Mouse (Mus musculus) heart, embryonic 15.5 days (tissue): ENCODE data around the gene Olfr1393. TPM values are rescaled to one million over a fixed set of nuclear protein-coding genes. Genes with fewer than 3 reads are reported as not detected.
"Not testable (repeated sequence)": the region's sequence is repeated elsewhere in the genome, so short reads cannot be mapped to it uniquely, and the experiment has no call there.

Experiments
- ATAC-seq: fragments of 200-750 bp; cut with Nextera tagmentation; replicated peaks from 2 replicates; pipeline ENCODE4 v1.8.0; 2017; ENCODE audit warnings: low read depth, moderate TSS enrichment; ENCODE audit not compliant: insufficient number of reproducible peaks, insufficient read depth, low FRiP score
- H3K27ac ChIP-seq: fragments of 300-500 bp; sonication (generic); 2 replicates; pipeline ENCODE4 v1.5.1; 2015; ENCODE audit warnings: mild to moderate bottlenecking, inconsistent platforms
- H3K27me3 ChIP-seq: fragments of 300-500 bp; sonication (generic); 2 replicates; pipeline ENCODE4 v1.6.1; 2015; ENCODE audit warnings: inconsistent platforms
- H3K36me3 ChIP-seq: fragments of 300-500 bp; sonication (generic); 2 replicates; pipeline ENCODE4 v1.6.1; 2015; ENCODE audit warnings: mild to moderate bottlenecking, inconsistent platforms
- H3K4me1 ChIP-seq: fragments of 300-500 bp; sonication (generic); replicated peaks from 2 replicates; pipeline ENCODE4 v1.6.1; 2015; ENCODE audit warnings: inconsistent platforms
- H3K4me2 ChIP-seq: fragments of 300-500 bp; sonication (generic); 2 replicates; pipeline ENCODE4 v1.6.1; 2015; ENCODE audit warnings: inconsistent platforms, mild to moderate bottlenecking, moderate library complexity
- H3K4me3 ChIP-seq: fragments of 300-500 bp; sonication (generic); 2 replicates; pipeline ENCODE4 v1.5.1; 2015; ENCODE audit warnings: mild to moderate bottlenecking, inconsistent platforms
- H3K9ac ChIP-seq: fragments of 300-500 bp; sonication (generic); 2 replicates; pipeline ENCODE4 v1.6.1; 2015; ENCODE audit warnings: mild to moderate bottlenecking, inconsistent platforms
- H3K9me3 ChIP-seq: fragments of 300-500 bp; sonication (generic); replicated peaks from 2 replicates; pipeline ENCODE4 v1.6.1; 2016; ENCODE audit warnings: inconsistent platforms
- WGBS: fragments of 180-500 bp; shearing (Covaris S2); methylation state at CpG from one replicate; pipeline ENCODE4 v1.1.7; 2015; ENCODE audit warnings: mixed read lengths; 5-methylcytosine and 5-hydroxymethylcytosine counted together
- polyA plus RNA-seq: library from polyadenylated mRNA; unstranded; fragments of >200 nt; fragmentation: Nextera tagmentation; extraction: Ambion mirVana; gene quantifications from 2 replicates; pipeline ENCODE4 v1.2.1, GENCODE M21; 2015

The Olfr1393 gene
- polyA plus RNA-seq, 1 experiment from 2014 or later = not detected

DNA sequence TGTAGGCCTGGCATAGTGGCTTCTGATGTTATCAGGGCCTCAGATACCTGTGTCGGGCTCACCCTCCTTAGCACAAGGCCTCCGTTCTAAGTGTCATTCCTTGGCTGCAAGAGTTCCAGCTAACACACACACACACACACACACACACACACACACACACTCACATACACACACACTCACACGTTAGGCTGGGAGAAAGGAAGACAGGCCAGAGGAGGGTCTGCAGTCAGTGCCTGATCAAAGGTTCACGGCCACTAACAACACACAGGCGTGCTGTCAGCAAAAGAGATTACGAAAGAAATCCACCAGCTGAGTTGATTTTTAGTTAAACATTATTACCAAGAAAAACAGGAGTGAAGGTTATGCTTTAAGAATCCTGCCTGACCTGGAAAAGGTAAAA lies 11.4 kb upstream of the Olfr1393 start:
- WGBS = 42% methylated on average over 6 of the region's 6 CpGs
- peak overlapping the region; percentile 62 for H3K27ac ChIP-seq
- no peak for ATAC-seq
- no peak overlapping the region for H3K9ac ChIP-seq
- H3K4me1 ChIP-seq = peaks cover 17% of the 10 kb centered on the region
- H3K36me3 ChIP-seq = peaks cover 16% of the 10 kb centered on the region; the same call in 1 of the 2 replicates
- no peaks in the 10 kb centered on the region for H3K27me3 ChIP-seq
- no peak overlapping the region for H3K4me3 ChIP-seq
- no peaks in the 10 kb centered on the region for H3K9me3 ChIP-seq
- H3K4me2 ChIP-seq = no peak overlapping the region

DNA sequence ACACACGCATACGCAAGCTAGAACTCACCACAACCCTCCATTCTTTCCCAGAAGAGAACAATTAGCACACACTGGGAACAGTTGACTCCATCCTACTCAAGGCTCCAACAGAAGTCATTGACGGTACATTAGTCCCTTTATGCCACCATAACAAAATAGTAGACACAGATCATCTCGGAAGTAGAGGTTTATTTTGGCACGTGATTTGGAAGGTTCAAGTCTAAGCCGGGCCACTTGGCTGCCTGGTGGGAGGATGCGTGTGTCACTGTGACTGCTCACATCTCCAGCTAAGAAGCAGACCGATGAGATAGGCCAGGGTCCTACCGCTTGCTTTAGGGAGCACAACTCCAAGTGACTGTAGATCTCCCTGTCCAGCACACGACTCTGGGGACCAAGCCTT lies 10.8 kb upstream of the Olfr1393 start:
- peaks cover 9% of the 10 kb centered on the region; the same call in 1 of the 2 replicates for H3K36me3 ChIP-seq
- peaks cover 17% of the 10 kb centered on the region for H3K4me1 ChIP-seq
- WGBS = 66% methylated on average over 10 of the region's 10 CpGs
- H3K27me3 ChIP-seq = no peaks in the 10 kb centered on the region
- H3K9me3 ChIP-seq = no peaks in the 10 kb centered on the region
- no peak overlapping the region for H3K4me3 ChIP-seq
- H3K4me2 ChIP-seq = no peak overlapping the region
- no peak overlapping the region for H3K9ac ChIP-seq
- peak overlapping the region; percentile 62 for H3K27ac ChIP-seq
- ATAC-seq = no peak

DNA sequence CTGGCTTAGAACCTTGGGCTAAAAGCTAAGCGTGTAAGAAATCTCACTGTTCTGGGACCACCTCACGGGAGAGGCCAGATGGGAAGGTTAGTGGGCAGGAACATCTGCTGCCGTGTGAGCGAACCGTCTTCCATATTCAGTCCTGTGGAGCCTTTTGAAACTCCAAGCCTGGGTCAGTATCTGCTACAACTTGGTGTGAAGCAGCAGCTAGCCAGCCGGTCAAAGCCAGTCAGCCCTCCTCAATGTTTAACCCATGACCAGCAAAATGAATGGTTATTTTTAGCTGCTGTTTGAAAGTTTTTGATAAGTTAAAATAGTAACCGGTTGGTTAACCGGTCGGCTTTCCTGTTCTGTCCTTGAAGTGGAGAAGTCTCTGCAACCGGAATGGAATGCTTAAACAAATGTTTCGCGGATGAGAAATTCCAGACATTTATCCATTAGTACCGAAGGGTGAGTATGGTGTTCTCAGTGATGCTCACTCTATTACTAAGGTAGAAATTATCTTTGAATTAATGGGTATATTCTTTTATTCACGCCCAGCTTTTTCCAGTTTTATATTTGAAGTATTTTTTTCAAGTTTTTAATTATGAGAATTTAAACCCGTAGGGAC lies 10.0 kb upstream of the Olfr1393 start:
- Histone ChIP-seq H3K4me1 (peaks cover 17% of the 10 kb centered on the region), H3K27me3 (no peaks in the 10 kb centered on the region), H3K9me3 (no peaks in the 10 kb centered on the region), H3K36me3 (peaks cover 7% of the 10 kb centered on the region; the same call in 1 of the 2 replicates), H3K4me2 (no peak overlapping the region; the same call in 1 of the 2 replicates), H3K9ac (no peak overlapping the region), H3K27ac (peak overlapping the region; percentile 62), H3K4me3 (no peak overlapping the region)
- WGBS = 47% methylated on average over 15 of the region's 15 CpGs
- 0 out of 2 replicates have a peak, but pooled peaks have one; percentile 38 for ATAC-seq

DNA sequence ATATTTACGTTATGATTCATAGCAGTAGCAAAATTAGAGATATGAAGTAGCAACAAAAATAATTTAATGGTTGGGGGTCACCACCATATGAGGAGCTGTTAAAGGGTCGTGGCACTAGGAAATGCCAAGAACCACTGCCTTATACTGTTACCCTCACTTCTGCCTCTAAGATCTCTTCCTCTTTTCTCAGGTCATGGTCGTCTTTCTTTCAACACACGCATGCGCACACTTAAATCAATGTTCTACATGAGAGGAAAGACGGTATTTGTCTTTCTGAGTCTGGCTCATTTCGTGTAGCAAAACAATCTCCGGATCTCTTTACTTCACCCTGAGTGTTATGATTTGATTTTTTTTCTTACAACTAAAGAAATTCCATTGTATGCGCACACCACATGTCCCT lies 8.3 kb upstream of the Olfr1393 start:
- no peak overlapping the region for H3K4me2 ChIP-seq
- WGBS = 88% methylated on average over 9 of the region's 9 CpGs

DNA sequence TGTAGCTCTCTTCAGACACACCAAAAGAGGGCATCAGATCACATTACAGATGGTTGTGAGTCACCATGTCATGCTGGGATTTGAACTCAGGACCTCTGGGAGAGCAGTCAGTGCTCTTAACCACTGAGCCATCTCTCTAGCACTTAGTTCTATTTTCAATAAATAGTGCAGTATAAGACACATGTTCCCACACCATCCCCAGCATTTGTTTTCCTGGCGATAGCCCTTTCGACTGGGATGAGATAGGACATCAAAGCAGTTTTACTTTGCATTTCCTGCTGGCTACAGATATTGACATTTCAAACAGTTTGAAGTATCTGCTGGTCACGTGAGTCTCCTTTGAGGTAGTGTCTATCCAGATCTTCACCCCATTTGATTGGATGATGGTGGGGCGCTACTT lies 7.7 kb upstream of the Olfr1393 start:
- no peak for ATAC-seq
- Histone ChIP-seq H3K36me3 (no peaks in the 10 kb centered on the region), H3K4me2 (no peak overlapping the region), H3K4me1 (peaks cover 17% of the 10 kb centered on the region), H3K27ac (no peak overlapping the region), H3K4me3 (no peak overlapping the region), H3K9me3 (no peaks in the 10 kb centered on the region), H3K27me3 (no peaks in the 10 kb centered on the region), H3K9ac (no peak overlapping the region)
- WGBS = 81% methylated on average over 4 of the region's 4 CpGs

More for the DNA sequence above, 8.3 kb upstream of the Olfr1393 start:
- Histone ChIP-seq H3K4me3 (no peak overlapping the region), H3K4me1 (peaks cover 17% of the 10 kb centered on the region), H3K9me3 (no peaks in the 10 kb centered on the region), H3K9ac (no peak overlapping the region), H3K36me3 (no peaks in the 10 kb centered on the region; the same call in 1 of the 2 replicates), H3K27me3 (no peaks in the 10 kb centered on the region), H3K27ac (no peak overlapping the region)
- ATAC-seq = no peak

DNA sequence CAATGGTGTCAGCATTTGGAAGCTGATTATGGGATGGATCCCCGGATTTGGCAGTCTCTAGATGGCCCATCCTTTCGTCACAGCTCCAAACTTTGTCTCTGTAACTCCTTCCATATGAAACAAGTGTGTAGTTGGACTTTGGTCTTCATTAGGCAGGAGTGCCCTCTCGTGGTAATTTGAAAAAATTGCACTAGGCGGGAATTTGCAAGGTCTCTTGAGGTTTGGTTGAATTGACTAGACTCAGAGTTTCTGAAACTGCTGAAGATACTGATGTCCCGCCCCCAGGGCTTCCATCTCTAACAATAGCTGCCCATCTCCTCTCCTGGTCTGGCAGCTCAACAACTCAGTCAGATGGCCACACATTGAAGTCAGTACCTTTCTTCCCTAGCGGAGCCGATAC lies 6.8 kb upstream of the Olfr1393 start:
- H3K27me3 ChIP-seq = no peaks in the 10 kb centered on the region
- 32% methylated on average over 7 of the region's 7 CpGs for WGBS
- no peak overlapping the region for H3K9ac ChIP-seq
- peaks cover 17% of the 10 kb centered on the region for H3K4me1 ChIP-seq
- no peak overlapping the region for H3K4me3 ChIP-seq
- no peak overlapping the region for H3K4me2 ChIP-seq
- no peak overlapping the region for H3K27ac ChIP-seq
- ATAC-seq = no peak
- H3K36me3 ChIP-seq = no peaks in the 10 kb centered on the region
- H3K9me3 ChIP-seq = no peaks in the 10 kb centered on the region

DNA sequence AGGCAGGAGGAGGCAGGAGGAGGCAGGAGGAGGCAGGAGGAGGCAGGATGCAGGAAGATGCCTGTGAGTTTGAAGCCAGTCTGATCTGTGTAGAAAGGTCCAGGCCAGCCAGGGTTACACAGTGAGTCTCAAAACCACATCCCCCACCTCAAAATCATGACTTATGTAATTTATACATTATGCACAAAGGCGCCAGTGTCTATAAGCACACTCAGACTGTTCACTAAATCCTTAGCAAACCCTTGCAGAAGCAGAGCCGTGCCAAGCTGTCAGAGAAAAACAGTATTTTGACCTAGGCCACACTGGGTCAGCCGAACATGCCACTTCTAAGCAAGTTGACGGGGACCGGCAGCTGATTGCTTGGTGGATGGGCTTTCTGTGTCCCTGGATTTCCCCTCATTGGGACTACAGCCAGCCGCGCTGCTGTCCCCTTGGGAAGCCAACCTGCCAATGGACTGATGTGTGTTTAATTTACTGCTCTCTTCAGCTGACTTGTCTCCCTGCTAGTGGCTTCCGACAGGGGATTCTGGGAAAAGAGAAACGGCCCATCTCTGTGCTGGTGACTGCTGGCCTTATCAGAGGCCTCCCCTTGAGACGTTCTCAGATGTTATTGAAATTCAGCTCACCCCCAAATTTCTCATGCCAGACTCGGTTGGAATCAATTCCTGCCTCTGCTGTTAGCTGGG lies 4.1 kb upstream of the Olfr1393 start:
- Histone ChIP-seq H3K9me3 (no peaks in the 10 kb centered on the region), H3K4me3 (no peak overlapping the region), H3K4me2 (no peak overlapping the region), H3K36me3 (no peaks in the 10 kb centered on the region), H3K27ac (no peak overlapping the region), H3K9ac (no peak overlapping the region), H3K27me3 (no peaks in the 10 kb centered on the region), H3K4me1 (no peaks in the 10 kb centered on the region)
- 59% methylated on average over 11 of the region's 11 CpGs for WGBS
- ATAC-seq = no peak

DNA sequence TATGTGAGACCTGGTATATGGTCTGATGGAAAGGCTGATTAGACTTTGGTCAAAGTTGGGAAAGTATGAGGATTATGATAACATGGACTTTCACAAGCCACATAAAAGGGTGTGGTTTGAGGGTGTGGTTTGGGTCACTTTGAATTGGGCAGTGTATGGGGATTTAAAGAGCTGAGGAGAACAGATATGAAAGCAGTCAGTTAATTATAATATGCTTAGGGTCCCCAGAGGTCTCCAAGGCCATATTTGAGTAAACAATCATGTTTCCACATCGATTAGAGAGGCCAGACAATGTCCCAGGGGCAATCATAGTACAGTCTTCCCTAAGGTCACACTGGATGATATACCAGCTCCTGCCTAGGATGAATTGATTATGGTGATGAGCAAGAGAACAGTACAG lies 6.9 kb downstream of the Olfr1393 start, which contains the start of gene Olfr1392:
Gene Olfr1392, plus strand, starts transcription at position 301 of the 400 bp plus-strand sequence.
- WGBS = 36% methylated on average over 1 of the region's 1 CpGs
- H3K9me3 ChIP-seq, H3K27me3 ChIP-seq, H3K4me1 ChIP-seq, ATAC-seq, H3K4me3 ChIP-seq, H3K36me3 ChIP-seq, H3K9ac ChIP-seq, H3K4me2 ChIP-seq, H3K27ac ChIP-seq: not testable (repeated sequence)

DNA sequence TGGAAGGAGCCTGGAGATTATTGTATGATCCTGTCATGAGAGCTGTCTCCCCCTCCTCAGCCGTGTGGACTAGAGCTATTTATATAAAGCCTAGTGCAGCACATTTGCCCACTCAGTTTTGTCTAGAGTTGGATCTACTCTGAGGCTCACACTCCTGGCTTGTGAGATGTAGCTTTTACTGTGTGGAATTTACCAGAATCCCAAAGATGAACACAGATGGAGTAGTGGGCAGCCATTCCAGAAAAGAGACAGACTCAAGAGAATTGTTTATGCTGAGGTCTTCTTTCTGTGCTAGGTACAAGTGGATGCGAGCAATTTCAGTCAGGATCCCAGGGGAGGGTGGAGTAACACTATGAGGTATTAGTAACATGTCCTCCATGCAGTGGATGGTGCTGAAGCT lies 9.1 kb downstream of the Olfr1393 start:
- ATAC-seq = no peak
- Histone ChIP-seq H3K27me3 (no peaks in the 10 kb centered on the region), H3K27ac (no peak overlapping the region), H3K36me3 (no peaks in the 10 kb centered on the region), H3K4me3 (no peak overlapping the region), H3K4me1 (no peaks in the 10 kb centered on the region), H3K9me3 (no peaks in the 10 kb centered on the region), H3K9ac (no peak overlapping the region), H3K4me2 (no peak overlapping the region)
- WGBS = 65% methylated on average over 2 of the region's 2 CpGs

DNA sequence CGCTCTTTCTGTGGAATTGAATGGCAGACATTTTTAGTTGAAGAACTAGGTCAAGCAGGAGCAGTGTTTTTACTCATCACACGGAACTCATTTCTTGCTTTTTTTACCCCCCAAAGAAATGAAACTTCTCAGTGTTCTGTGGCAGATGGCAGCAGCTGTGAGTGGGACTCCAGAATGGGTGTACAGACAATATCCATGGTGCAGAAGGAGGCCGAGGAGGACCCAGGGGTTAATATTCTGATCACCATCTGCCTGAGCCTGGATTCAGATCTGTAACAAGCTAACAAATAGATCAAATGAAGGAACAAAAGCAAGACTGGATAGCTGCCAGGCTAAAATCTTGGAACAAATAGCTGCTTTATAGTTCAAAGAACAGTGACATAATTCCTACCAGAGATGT lies 14.7 kb downstream of the Olfr1393 start:
- Histone ChIP-seq H3K9ac (no peak overlapping the region), H3K27me3 (no peaks in the 10 kb centered on the region), H3K4me3 (no peak overlapping the region), H3K4me2 (no peak overlapping the region), H3K36me3 (no peaks in the 10 kb centered on the region), H3K9me3 (no peaks in the 10 kb centered on the region), H3K4me1 (no peaks in the 10 kb centered on the region), H3K27ac (no peak overlapping the region)
- 69% methylated on average over 3 of the region's 3 CpGs for WGBS
- ATAC-seq = no peak

DNA sequence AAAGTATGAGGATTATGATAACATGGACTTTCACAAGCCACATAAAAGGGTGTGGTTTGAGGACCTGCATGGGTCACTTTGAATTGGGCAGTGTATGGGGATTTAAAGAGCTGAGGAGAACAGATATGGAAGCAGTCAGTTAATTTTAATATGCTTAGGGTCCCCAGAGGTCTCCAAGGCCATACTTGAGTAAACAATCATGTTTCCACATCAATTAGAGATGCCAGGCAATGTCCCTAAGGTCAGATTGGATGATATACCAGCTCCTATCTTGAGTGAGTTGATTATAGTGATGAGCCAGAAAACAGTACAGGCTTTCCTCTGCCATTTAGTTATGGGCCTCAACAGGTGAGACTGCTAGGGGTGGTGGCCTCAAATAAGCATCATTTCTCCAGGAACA lies 26.3 kb downstream of the Olfr1393 start, which contains the start of gene Olfr10:
Gene Olfr10, plus strand, starts transcription at position 301 of the 400 bp plus-strand sequence.
- Histone ChIP-seq H3K27ac (no peak within 1 kb of the TSS), H3K9me3 (no peaks in the 10 kb centered on the region), H3K9ac (no peak within 1 kb of the TSS), H3K36me3 (no peaks in the 10 kb centered on the region), H3K4me2 (no peak within 1 kb of the TSS), H3K27me3 (no peaks in the 10 kb centered on the region), H3K4me3 (no peak within 1 kb of the TSS), H3K4me1 (no peaks in the 10 kb centered on the region)
- no peak for ATAC-seq

DNA sequence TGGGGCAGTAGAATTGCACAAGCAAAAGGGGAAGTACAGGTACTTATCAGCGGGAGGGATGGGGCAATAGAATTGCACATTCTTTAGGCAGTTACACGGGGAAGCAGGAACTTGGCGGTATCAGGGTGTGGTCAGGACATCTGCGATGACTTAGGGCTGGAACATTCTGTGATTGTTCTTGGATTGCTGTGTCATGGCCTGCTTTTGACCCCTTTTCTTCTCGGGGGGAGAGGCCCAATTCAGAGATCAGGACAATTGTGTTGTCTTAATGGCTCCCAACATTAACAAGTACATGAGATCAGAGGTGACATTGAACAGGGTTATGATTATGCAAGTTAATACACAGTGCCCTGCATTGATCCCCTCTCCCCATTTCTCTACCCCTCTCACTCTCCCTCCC lies 30.4 kb downstream of the Olfr1393 start:
- not testable (repeated sequence) for H3K36me3 ChIP-seq, H3K4me1 ChIP-seq, H3K4me3 ChIP-seq, ATAC-seq, H3K27ac ChIP-seq, H3K9me3 ChIP-seq, H3K27me3 ChIP-seq, H3K9ac ChIP-seq, H3K4me2 ChIP-seq
- 77% methylated on average over 5 of the region's 5 CpGs for WGBS
